In genomic region chr17:54243650-54244300, GRCm38 (mm10) we compare ENCODE assay signal across 30 mouse cellular contexts. TPM values are rescaled to one million over a fixed set of nuclear protein-coding genes. Genes with fewer than 3 reads are reported as not detected.
"Had no signal": no experiment of that assay in that cellular context is flagged by ENCODE, and none has a peak within 500 bp of the region (broad histone marks: within the 10 kb centered on the region; RNA-seq: fewer than 3 reads in every experiment).

No protein-coding gene starts in this region.

- H3K4me3 ChIP-seq: embryonic facial prominence, embryonic 10.5 days; embryonic facial prominence, embryonic 12.5 days; embryonic facial prominence, embryonic 13.5 days; embryonic facial prominence, embryonic 15.5 days; erythroblast, embryonic 14.5 days; forebrain, embryonic 10.5 days; forebrain, embryonic 12.5 days; forebrain, embryonic 13.5 days; forebrain, embryonic 15.5 days; gastrocnemius, adult 2 months; heart, embryonic 10.5 days had no signal

- H3K27me3 ChIP-seq: embryonic facial prominence, embryonic 12.5 days; embryonic facial prominence, embryonic 13.5 days; embryonic facial prominence, embryonic 15.5 days; forebrain, embryonic 12.5 days; forebrain, embryonic 13.5 days; forebrain, embryonic 15.5 days had no signal

- H3K36me3 ChIP-seq: embryonic facial prominence, embryonic 10.5 days; embryonic facial prominence, embryonic 12.5 days; embryonic facial prominence, embryonic 13.5 days; embryonic facial prominence, embryonic 15.5 days; forebrain, embryonic 10.5 days; forebrain, embryonic 12.5 days; forebrain, embryonic 15.5 days; heart, embryonic 10.5 days had no signal

- DNase-seq: cerebellum, adult 8-10 months; cerebellum, adult 9-10 months; cerebellum, adult 9-11 months; cerebellum, postnatal 10 days; cerebellum, postnatal 14 days; cerebellum, postnatal 25 days; cerebellum, postnatal 36 days; embryo, embryonic 11 days; forebrain, postnatal 0 days; gastrocnemius, adult 2 months; gastrocnemius, postnatal 10 days; gastrocnemius, postnatal 14 days; gastrocnemius, postnatal 25 days; gastrocnemius, postnatal 36 days; heart, adult 11 months; heart, adult 18-20 months had no signal

- H3K4me1 ChIP-seq: embryonic facial prominence, embryonic 10.5 days; embryonic facial prominence, embryonic 12.5 days; embryonic facial prominence, embryonic 13.5 days; embryonic facial prominence, embryonic 15.5 days; forebrain, embryonic 10.5 days; forebrain, embryonic 12.5 days; forebrain, embryonic 13.5 days; forebrain, embryonic 15.5 days had no signal

- H3K9ac ChIP-seq: embryonic facial prominence, embryonic 12.5 days; embryonic facial prominence, embryonic 13.5 days; embryonic facial prominence, embryonic 15.5 days; forebrain, embryonic 12.5 days; forebrain, embryonic 13.5 days; forebrain, embryonic 15.5 days; forebrain, postnatal 0 days had no signal

- H3K27ac ChIP-seq: embryonic facial prominence, embryonic 10.5 days; embryonic facial prominence, embryonic 12.5 days; embryonic facial prominence, embryonic 13.5 days; embryonic facial prominence, embryonic 15.5 days; forebrain, embryonic 10.5 days; forebrain, embryonic 12.5 days; forebrain, embryonic 13.5 days; forebrain, embryonic 15.5 days; gastrocnemius, adult 2 months; heart, embryonic 10.5 days had no signal

- ATAC-seq: forebrain, embryonic 13.5 days; forebrain, embryonic 14.5 days; forebrain, embryonic 15.5 days; forebrain, embryonic 16.5 days; forebrain, postnatal 0 days had no signal

RNA-seq across cellular contexts. Expression of gene Slc5a7, which starts 55.1 kb away (rescaled TPM):
- total RNA-seq: common myeloid progenitor, adult 5-6 weeks; gastrocnemius, adult 2 months; gastrocnemius, postnatal 14 days; gastrocnemius, postnatal 25 days; gastrocnemius, postnatal 36 days; granulocyte monocyte progenitor cell, adult 5-6 weeks had no signal
- polyA plus RNA-seq: erythroblast, embryonic 14.5 days had no signal
